Mouse (Mus musculus): Measurements from ENCODE around the gene Glce. TPM values are rescaled to one million over a fixed set of nuclear protein-coding genes. Genes with fewer than 3 reads are reported as not detected.
A peak's percentile ranks its signal among the peaks of the same experiment; 100 is the strongest.

Gene Glce
- 10 to 100 TPM; 11.7 TPM for total RNA-seq (2021)

DNA sequence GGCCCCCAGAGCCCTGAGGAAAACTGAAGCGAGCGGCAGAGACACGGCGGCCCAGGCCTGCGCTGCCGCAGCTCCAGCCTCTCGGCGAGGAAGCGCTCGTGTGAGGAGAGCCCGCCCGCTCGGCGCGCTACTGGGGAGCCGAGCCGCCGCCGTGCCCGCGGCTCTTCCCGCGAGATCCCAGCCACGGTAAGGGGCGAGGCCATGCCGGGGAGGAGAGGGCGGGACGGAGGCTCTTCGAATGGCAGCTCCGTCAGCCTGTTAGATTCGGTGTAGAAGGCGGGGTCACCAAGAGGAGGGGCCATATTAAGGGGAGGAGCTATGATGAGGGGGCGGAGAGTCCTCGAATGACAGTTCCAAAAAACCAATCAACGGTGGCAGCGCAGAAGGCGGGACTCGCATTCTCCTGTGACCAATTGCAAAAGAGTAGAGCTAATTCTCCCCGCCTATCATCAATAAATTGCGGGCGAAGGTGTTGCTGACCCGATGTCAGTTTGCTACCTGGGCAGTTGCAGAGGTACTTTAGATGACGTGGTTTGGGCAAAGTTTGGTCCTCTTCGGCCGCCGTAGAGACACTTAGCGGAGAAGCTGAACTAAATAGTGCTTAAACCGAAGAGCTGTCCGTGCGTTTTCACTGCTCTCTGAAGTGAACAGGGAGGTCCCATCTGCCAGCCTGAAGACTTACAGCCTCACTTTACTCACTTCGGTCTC is at the start of gene Glce:
Gene Glce (minus strand): TSS at position 148 of the 708 bp plus-strand sequence.
- intact Hi-C loops (cut with DNase I) = loop anchor here (2.0 to 10.0 kb wide), 4 partner anchors 80 to 222 kb away; partner anchors contain the start of genes Anp32a and Kif23
- peak; percentile 98 to 99 for DNase-seq

DNA sequence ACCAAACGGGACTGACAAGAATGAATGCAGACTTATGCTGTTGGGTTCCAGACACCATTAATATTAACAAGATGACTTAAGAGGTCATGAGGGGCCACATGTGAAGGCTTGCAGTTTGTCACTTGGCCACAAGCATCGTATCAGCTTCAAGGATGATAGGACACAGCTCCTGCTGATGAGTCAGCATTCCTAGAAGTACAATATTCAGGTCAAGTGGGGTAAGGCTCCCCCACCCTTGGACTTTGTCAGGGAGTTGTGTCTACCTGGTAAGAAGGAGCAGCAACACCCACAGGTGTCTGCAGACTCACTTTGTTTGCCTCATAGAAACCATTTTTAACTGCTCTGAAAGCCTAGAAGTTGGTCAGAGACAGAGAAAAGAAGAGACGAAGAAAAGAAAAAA is 49.8 kb upstream of the Glce start:
- intact Hi-C loops (cut with DNase I) = no loop called here
- no peak for DNase-seq

DNA sequence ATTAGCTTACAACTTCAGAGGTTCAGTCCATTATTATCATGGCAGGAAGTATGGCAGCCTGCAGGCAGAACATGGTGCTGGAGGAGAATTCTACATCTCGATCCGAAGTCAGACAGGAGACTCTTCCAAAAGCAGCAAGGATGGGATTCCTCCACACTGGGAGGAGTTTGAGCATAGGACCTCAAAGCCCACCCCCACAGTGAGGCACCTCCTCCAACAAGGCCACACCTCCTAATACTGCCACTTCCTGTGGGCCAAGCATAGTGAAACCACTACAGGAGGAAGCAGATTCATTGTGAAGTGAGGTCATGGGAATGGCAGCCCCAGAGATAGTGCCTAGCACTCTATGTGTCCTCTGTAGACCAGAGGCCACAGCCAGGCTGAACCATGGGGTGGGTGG is 48.5 kb upstream of the Glce start:
- intact Hi-C loops (cut with DNase I) = no loop called here
- DNase-seq = no peak

- no peak for DNase-seq
- intact Hi-C loops (cut with DNase I) = no loop called here
Observed at GRCm38 (mm10) chr9:62166621-62167020, 44.2 kb upstream of the Glce start.

GRCm38 (mm10) chr9:62166186-62166585 is 43.7 kb upstream of the Glce start:
- intact Hi-C loops (cut with DNase I) = no loop called here
- DNase-seq = no peak

DNA sequence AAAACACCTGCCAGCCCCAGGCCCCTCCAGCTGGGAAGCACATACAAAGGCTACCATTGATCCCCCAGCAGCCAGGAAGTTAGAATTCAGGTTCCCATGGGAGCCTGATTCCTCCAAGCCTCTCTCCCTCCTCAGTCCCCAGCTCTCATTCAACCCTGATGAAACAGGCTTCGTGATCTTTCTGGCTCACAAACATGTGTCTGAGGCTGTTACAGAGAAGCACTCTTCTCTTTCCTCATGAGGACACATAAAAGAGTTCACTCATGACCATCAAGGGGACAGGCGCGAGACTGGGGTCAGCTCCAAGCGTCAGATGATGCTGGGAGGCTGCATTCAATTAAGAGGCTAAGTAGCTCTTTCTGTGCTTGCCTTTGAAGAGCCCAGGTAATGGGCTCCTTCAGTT is 40.4 kb upstream of the Glce start:
- intact Hi-C loops (cut with DNase I) = no loop called here

DNA sequence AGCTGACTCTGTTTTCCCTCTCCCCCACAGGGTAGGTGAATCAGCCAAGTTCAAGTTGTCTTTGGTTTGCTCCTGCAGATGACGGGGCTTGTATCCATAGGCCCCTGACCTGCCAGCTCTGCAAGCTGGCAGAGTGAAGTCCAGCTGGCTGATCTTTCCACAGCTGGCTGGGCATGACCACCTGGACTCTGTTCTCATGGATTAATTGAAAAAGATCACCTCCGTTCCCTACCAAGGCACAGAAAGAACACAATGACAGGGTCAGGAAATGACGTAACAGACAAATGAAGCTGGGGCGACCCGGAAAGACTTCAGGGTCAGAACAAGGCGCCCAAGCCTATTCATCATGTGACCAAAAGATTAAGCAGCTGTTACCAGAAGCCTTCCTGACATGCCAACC is 38.3 kb upstream of the Glce start:
- intact Hi-C loops (cut with DNase I) = no loop called here

More for the DNA sequence above, 40.4 kb upstream of the Glce start:
- no peak for DNase-seq

DNA sequence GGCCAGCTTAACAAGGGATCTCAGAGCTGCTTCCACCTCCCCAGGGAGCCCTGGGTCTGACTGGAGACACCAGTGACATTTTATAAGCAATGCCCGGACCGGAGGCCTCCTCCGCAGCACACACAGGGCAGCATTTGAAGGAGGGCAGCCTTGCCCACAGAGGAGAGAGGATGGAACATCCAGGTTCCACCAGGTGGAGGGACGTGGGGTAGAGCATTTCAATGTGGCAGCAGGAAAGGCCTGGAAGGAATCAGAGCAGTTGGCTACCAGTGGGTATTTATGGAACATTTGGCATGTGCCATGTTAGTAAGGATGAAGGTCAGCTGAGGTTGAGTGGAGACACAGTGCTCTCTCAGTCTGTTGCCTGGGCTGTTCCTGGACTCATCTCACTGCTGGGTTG is 36.3 kb upstream of the Glce start:
- intact Hi-C loops (cut with DNase I) = no loop called here

More for the DNA sequence above, 38.3 kb upstream of the Glce start:
- DNase-seq = no peak

DNA sequence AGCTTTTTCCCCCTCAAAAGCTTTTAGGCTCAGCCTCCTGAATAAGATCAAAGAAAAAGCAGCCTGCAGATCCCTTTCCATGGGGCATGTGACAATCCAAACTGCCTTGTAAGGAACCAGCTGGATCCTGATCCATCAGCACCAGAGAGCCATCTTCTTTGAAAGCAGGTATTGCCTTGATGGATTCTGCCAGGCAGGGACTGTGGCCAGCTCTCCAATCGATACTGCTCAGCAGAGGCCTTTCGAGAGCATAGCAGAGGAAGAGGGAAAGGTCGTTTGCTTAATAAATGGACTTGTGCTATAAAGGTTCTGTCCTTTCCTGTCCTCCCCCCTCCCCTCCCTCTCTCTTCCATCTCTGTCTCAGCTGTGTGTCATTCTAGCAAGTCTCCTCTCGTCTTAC is 33.4 kb upstream of the Glce start:
- no peak for DNase-seq
- intact Hi-C loops (cut with DNase I) = no loop called here

More for the DNA sequence above, 36.3 kb upstream of the Glce start:
- no peak for DNase-seq

- intact Hi-C loops (cut with DNase I) = no loop called here
- no peak for DNase-seq
Observed at GRCm38 (mm10) chr9:62155400-62155799, 32.9 kb upstream of the Glce start.

GRCm38 (mm10) chr9:62154956-62155355 is 32.5 kb upstream of the Glce start:
- no peak for DNase-seq
- intact Hi-C loops (cut with DNase I) = no loop called here

DNA sequence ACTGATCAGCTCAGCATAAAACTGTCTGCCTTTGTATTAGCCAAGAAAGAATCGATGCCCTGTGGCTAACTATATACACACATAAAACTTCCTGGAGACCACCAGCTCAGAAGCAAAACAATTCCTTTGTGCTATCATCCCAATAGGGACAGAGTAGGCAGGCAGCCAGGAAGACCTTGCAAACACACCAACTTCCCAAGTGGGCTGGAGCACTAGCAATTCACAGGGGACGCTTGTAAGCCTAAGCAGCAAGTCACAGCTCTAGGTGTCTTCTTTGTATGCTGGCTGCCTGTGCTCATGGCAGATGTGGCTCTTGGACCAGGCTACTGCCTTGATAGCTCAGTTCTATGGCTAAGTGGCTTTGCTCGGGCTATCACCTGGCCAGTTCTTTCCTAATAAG is 32.1 kb upstream of the Glce start:
- intact Hi-C loops (cut with DNase I) = no loop called here
- no peak for DNase-seq

DNA sequence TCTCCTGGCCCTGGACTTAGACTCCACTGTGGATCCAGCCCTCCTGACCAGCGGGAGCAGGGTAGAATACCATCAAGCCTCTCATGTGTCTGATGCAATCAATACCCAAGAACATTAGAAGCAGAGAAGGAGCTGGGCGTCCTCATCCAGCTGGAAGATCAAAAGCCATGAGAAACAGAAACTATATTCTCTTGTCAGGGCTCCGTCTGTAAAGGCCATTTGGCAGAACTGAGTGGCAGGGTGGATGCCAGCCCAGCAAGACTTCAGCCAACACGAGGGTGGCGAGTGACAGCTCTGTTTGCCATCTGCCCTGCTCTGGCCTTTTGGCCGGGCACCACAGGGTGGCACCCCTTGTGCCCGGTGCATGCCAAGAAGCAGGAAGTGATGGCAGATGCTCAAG is 30.8 kb upstream of the Glce start:
- peak; percentile 18 to 28 for DNase-seq
- intact Hi-C loops (cut with DNase I) = no loop called here

DNA sequence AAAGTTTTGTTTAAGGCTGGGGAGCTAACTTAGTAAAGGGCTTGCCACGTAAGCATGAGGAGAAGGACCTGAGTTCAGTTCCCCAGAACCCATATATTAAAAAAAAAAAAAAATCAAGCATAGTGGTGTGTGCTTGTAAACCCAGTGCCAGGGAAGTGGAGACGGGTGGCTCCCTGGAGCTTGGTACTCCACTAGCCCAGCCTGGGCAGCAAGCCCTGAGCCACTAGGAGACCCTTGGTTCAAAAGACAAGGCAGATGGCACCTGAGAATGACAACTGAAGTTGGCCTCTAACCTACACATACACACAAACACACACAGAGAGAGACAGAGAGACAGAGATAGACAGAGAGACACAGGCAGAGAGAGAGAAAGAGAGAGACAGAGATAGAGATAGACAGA is 30.1 kb upstream of the Glce start:
- intact Hi-C loops (cut with DNase I) = no loop called here
- no peak for DNase-seq

DNA sequence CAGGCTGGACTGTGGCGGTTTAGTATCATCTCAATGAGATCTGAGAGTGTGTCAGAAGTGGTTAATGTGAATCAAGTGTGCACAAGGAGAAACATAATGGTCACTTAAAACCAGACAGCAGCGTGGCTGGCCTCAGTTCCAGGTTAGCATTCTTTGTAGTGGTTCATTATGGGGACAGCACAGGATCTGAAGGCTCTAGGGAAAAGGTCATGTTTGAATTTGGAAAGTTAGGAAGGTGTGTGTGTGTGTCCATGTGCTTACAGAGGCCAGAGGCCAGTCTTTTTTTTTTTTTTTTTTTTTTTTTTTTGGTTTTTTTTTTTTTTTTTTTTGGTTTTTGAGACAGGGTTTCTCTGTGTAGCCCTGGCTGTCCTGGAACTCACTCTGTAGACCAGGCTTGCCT is 22.7 kb upstream of the Glce start:
- no peak for DNase-seq
- intact Hi-C loops (cut with DNase I) = no loop called here

GRCm38 (mm10) chr9:62143428-62143827 is 21.0 kb upstream of the Glce start:
- DNase-seq = no peak
- intact Hi-C loops (cut with DNase I) = no loop called here

DNA sequence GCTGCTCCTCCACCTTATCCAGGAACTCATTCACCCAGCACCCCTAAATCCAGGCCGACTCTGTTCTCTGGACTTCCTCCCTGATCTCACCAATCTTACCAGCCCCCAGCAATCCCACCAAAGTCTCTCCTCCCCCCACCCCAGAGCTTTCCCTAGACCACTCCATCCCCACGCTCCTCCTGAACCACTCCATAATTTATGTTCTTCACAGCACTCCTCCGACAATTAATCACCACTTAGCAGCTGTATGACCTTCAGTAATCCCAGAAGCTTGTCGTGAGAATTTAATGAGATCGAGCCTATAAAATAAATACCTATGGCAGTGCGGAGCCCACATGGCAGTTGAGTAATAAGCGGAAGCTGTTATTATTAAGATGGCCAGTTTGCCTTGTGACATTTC is 16.6 kb upstream of the Glce start:
- intact Hi-C loops (cut with DNase I) = no loop called here
- no peak for DNase-seq

DNA sequence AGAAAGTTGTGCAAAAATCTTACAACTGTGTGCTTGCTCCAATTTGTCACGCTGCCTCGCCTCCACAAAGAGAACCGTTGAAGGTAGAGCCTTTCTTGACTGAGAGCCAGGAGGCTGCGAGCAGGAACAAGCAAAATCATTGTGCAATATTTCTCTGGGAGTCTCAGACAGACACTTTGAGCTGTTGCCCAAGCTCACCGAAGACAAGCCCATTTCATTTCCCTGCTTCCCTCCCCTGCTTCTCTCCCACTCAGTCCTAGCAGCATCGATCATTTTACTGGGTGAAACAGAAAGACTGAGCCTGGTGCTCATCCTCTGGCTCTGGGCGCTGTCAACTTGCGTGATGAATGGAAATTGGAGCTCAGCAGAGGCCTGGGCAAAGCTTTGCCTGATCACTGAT is 14.8 kb upstream of the Glce start:
- intact Hi-C loops (cut with DNase I) = no loop called here
- DNase-seq = peak; percentile 11

- DNase-seq = no peak
- intact Hi-C loops (cut with DNase I) = no loop called here
Observed at GRCm38 (mm10) chr9:62132005-62132782, 9.7 kb upstream of the Glce start.

- intact Hi-C loops (cut with DNase I) = no loop called here
- no peak for DNase-seq
Observed at GRCm38 (mm10) chr9:62130746-62131145, 8.3 kb upstream of the Glce start.

DNA sequence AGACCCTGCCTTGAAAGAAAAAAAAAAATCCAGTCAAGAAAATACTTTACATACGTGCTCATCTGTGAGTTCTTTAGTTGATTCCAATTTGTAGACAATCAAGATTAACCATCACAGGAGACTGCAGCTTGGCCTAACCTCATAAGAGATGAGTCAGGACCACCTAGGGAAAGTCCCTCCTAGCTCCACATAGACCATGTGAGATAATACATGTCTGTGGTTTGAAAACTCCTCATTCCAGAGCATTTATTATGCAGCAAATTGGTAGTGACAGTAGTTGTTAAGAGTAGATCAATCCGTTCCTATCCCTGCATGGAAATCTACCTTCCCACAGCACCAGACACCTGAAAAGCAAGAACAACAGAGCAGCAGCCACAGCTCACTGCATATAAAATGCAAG is 5.6 kb upstream of the Glce start:
- intact Hi-C loops (cut with DNase I) = loop anchor here (10.0 kb wide), 1 partner anchor 217 kb away; the partner anchor contains the start of gene Anp32a
- DNase-seq = no peak

- intact Hi-C loops (cut with DNase I) = loop anchor here (10.0 kb wide), 1 partner anchor 219 kb away; the partner anchor contains the start of gene Anp32a
- no peak for DNase-seq
Observed at GRCm38 (mm10) chr9:62125986-62126575, 3.6 kb upstream of the Glce start.
